Mouse (Mus musculus): Measurements from ENCODE around the gene Klrg2.

- no peak for TF ChIP-seq GATA1 (IDR thresholded peaks at IDR 0.05; ENCODE audit: low read length)
- no peak for TF ChIP-seq TAL1 (IDR thresholded peaks at IDR 0.05; ENCODE audit: low read length)
Measured at GRCm38 (mm10) chr6:38676723-38677122, 39.7 kb upstream of the Klrg2 start.
